In genomic region chr8:126382749-126383148, GRCm38 (mm10) we compare ENCODE assay signal across 9 mouse cellular contexts. TPM values are rescaled to one million over a fixed set of nuclear protein-coding genes. Genes with fewer than 3 reads are reported as not detected.
DNase-seq lines count a peak whose midpoint lies in the region; ATAC-seq and TF ChIP-seq lines count a peak whose summit lies in the region.
"Had no signal": no experiment of that assay in that cellular context is flagged by ENCODE, and none has a peak within 500 bp of the region (broad histone marks: within the 10 kb centered on the region; RNA-seq: fewer than 3 reads in every experiment).

No protein-coding gene starts in this region.

- peak; percentile 61 for TF ChIP-seq CTCF in E14TG2a.4 (conservative IDR thresholded peaks at IDR 0.05; ENCODE audit: low read length)
- TF ChIP-seq CTCF in brain, embryonic 14.5 days (IDR thresholded peaks at IDR 0.05; ENCODE audit: borderline replicate concordance, extremely low read depth, insufficient read depth, insufficient read length) = peak; percentile 74
- TF ChIP-seq CTCF in small intestine, adult 2 months (IDR thresholded peaks at IDR 0.05; ENCODE audit: extremely low read depth, insufficient read length, insufficient replicate concordance, low read depth, low read length) = peak; percentile 33; the same call in 1 of the 2 replicates

- WGBS in limb, embryonic 11.5 days = 70% methylated on average over 5 of the region's 5 CpGs
- 66% methylated on average over 5 of the region's 5 CpGs for WGBS in small intestine, adult 2 months

- H3K36me3 ChIP-seq in E14TG2a.4 (ENCODE audit: insufficient read depth, low read length) = no peaks in the 10 kb centered on the region
- H3K36me3 ChIP-seq in limb, embryonic 11.5 days (ENCODE audit: control insufficient read depth, insufficient read depth, low read length) = no peaks in the 10 kb centered on the region
- H3K36me3 ChIP-seq in small intestine, adult 2 months (ENCODE audit: control insufficient read depth, insufficient read depth, low read length) = no peaks in the 10 kb centered on the region
- H3K36me3 ChIP-seq: heart, embryonic 15.5 days had no signal

- no peak for TF ChIP-seq POLR2A in brain, embryonic 14.5 days (IDR thresholded peaks at IDR 0.05; ENCODE audit: borderline replicate concordance, extremely low read depth, insufficient read depth, insufficient read length, poor library complexity, severe bottlenecking)
- no peak for TF ChIP-seq POLR2A in small intestine, adult 2 months (IDR thresholded peaks at IDR 0.05; ENCODE audit: low read depth, low read length)

- no peak overlapping the region for H3K9ac ChIP-seq in limb, embryonic 11.5 days (ENCODE audit: low read length)
- H3K9ac ChIP-seq: heart, embryonic 15.5 days had no signal

- no peaks in the 10 kb centered on the region for H3K9me3 ChIP-seq in E14TG2a.4 (ENCODE audit: low read length)
- no peaks in the 10 kb centered on the region for H3K9me3 ChIP-seq in limb, embryonic 11.5 days (ENCODE audit: control insufficient read depth, low read length)
- H3K9me3 ChIP-seq: heart, embryonic 15.5 days had no signal

- DNase-seq in heart, postnatal 4 days = peak; percentile 25
- DNase-seq in heart, adult 9 months (ENCODE audit: low spot score in 2 of 2) = no peak
- peak; percentile 51 for DNase-seq in brain, embryonic 14.5 days (ENCODE audit: low read depth)
- DNase-seq in frontal cortex, postnatal 36 days (ENCODE audit: low spot score in 2 of 2) = peak; percentile 40 to 54
- DNase-seq in limb, embryonic 11.5 days (ENCODE audit: low spot score) = peak; percentile 34
- DNase-seq in spleen, postnatal 36 days (ENCODE audit: low spot score in 2 of 2) = no peak

- no peak overlapping the region for H3K4me3 ChIP-seq in E14TG2a.4 (replicated peaks; ENCODE audit: low read length)
- no peak overlapping the region for H3K4me3 ChIP-seq in limb, embryonic 11.5 days (ENCODE audit: low read depth, low read length)
- H3K4me3 ChIP-seq in small intestine, adult 2 months (ENCODE audit: low read depth, low read length) = no peak overlapping the region
- H3K4me3 ChIP-seq: heart, embryonic 15.5 days had no signal

- peaks cover 7% of the 10 kb centered on the region for H3K4me1 ChIP-seq in E14TG2a.4 (replicated peaks; ENCODE audit: low read depth, low read length)
- no peaks in the 10 kb centered on the region for H3K4me1 ChIP-seq in limb, embryonic 11.5 days (ENCODE audit: control insufficient read depth, insufficient read depth, low read length)
- H3K4me1 ChIP-seq in small intestine, adult 2 months (ENCODE audit: control insufficient read depth, insufficient read depth, insufficient read length, low read length) = no peaks in the 10 kb centered on the region
- H3K4me1 ChIP-seq: heart, embryonic 15.5 days had no signal

- no peaks in the 10 kb centered on the region for H3K27me3 ChIP-seq in E14TG2a.4 (ENCODE audit: insufficient read depth, low read length)
- no peaks in the 10 kb centered on the region for H3K27me3 ChIP-seq in limb, embryonic 11.5 days (ENCODE audit: control insufficient read depth, insufficient read depth, low read length)
- H3K27me3 ChIP-seq in small intestine, adult 2 months (ENCODE audit: control insufficient read depth, insufficient read depth, low read length) = no peaks in the 10 kb centered on the region

- H3K4me2 ChIP-seq in limb, embryonic 11.5 days (ENCODE audit: low read depth, severe bottlenecking) = no peak overlapping the region
- H3K4me2 ChIP-seq: heart, embryonic 15.5 days had no signal

- H3K27ac ChIP-seq in limb, embryonic 11.5 days (replicated peaks; ENCODE audit: low read depth, low read length) = no peak overlapping the region
- no peak overlapping the region for H3K27ac ChIP-seq in small intestine, adult 2 months (ENCODE audit: insufficient read depth, low read depth, low read length)
- H3K27ac ChIP-seq: heart, embryonic 15.5 days had no signal

- ATAC-seq in limb, embryonic 11.5 days (ENCODE audit: insufficient number of reproducible peaks, low FRiP score, low TSS enrichment, low read depth) = no peak

RNA-seq across cellular contexts. Expression of gene Coa6, which starts 39.6 kb away (rescaled TPM):
- total RNA-seq in heart, postnatal 4 days (2021) = 10 to 100 TPM; 25.6 to 25.9 TPM
- 32.4 and 46.8 TPM in 2 replicates for polyA plus RNA-seq in brain, embryonic 14.5 days (2012; rRNA removed)
- polyA plus RNA-seq in limb, embryonic 11.5 days (2014; fragmentation: Nextera tagmentation; extraction: Ambion mirVana) = 45.1 and 52.7 TPM in 2 replicates
- polyA plus RNA-seq in small intestine, adult 2 months (2012; rRNA removed) = 50.2 and 60.6 TPM in 2 replicates

Comparison
In these comparisons a context has a peak if more than half of its experiments do, and no peak if none do; other contexts are left out.
1. DNase-seq: peak in heart, postnatal 4 days (single experiment), brain, embryonic 14.5 days (single experiment), frontal cortex, postnatal 36 days (2 of 2) and limb, embryonic 11.5 days (single experiment); none in heart, adult 9 months (0 of 2) and spleen, postnatal 36 days (0 of 2).
2. Peak in every context shown above with its lines, with median percentiles within 50 percentile points of each other: CTCF ChIP-seq.